Mouse (Mus musculus): ENCODE measurements around the gene Btrc.
"Not testable (repeated sequence)": the region's sequence is repeated elsewhere in the genome, so short reads cannot be mapped to it uniquely, and the experiment has no call there.

GRCm38 (mm10) chr19:45436019-45436418, 72.5 kb downstream of the Btrc start:
- TF ChIP-seq POLR2A, CTCF (IDR thresholded peaks at IDR 0.05; ENCODE audit: insufficient read depth, low read depth, low read length): not testable (repeated sequence)

Data from olfactory bulb, adult 2 months (tissue).